Mouse (Mus musculus) embryonic facial prominence, embryonic 13.5 days (tissue): Measurements from ENCODE around the gene Ly6g5c. TPM values are rescaled to one million over a fixed set of nuclear protein-coding genes. Genes with fewer than 3 reads are reported as not detected.

Source experiments
- ATAC-seq: fragments of 200-750 bp; cut with Nextera tagmentation; 2 replicates; pipeline ENCODE4 v1.8.0; 2017; ENCODE audit warnings: low read depth; ENCODE audit not compliant: insufficient number of reproducible peaks, insufficient read depth, low FRiP score, low TSS enrichment
- H3K27ac ChIP-seq: fragments of 300-500 bp; sonication (generic); 2 replicates; pipeline ENCODE4 v1.5.1; 2015; ENCODE audit warnings: moderate library complexity, mild to moderate bottlenecking, inconsistent platforms
- H3K27me3 ChIP-seq: fragments of 300-500 bp; sonication (generic); 2 replicates; pipeline ENCODE4 v1.6.1; 2015; ENCODE audit warnings: mild to moderate bottlenecking, inconsistent platforms
- H3K36me3 ChIP-seq: fragments of 300-500 bp; sonication (generic); 2 replicates; pipeline ENCODE4 v1.6.1; 2015; ENCODE audit warnings: mild to moderate bottlenecking, inconsistent platforms
- H3K4me1 ChIP-seq: fragments of 300-500 bp; sonication (generic); 2 replicates; pipeline ENCODE4 v1.6.1; 2015; ENCODE audit warnings: inconsistent platforms
- H3K4me2 ChIP-seq: fragments of 300-500 bp; sonication (generic); 2 replicates; pipeline ENCODE4 v1.6.1; 2015; ENCODE audit warnings: moderate library complexity, mild to moderate bottlenecking, inconsistent platforms
- H3K4me3 ChIP-seq: fragments of 300-500 bp; sonication (generic); 2 replicates; pipeline ENCODE4 v1.5.1; 2015; ENCODE audit warnings: mild to moderate bottlenecking, inconsistent platforms
- H3K9ac ChIP-seq: fragments of 300-500 bp; sonication (generic); 2 replicates; pipeline ENCODE4 v1.6.1; 2015; ENCODE audit warnings: mild to moderate bottlenecking, inconsistent platforms
- H3K9me3 ChIP-seq: fragments of 300-500 bp; sonication (generic); 2 replicates; pipeline ENCODE4 v1.6.1; 2016; ENCODE audit warnings: inconsistent platforms
- WGBS: fragments of 180-500 bp; shearing (Covaris S2); methylation state at CpG from one replicate; pipeline ENCODE4 v1.1.7; 2015; ENCODE audit warnings: mixed read lengths; 5-methylcytosine and 5-hydroxymethylcytosine counted together
- polyA plus RNA-seq: library from polyadenylated mRNA; unstranded; fragments of >200 nt; fragmentation: Nextera tagmentation; extraction: Ambion mirVana; gene quantifications from 2 replicates; pipeline ENCODE4 v1.2.1, GENCODE M21; 2015

The Ly6g5c gene
- polyA plus RNA-seq, 1 experiment from 2014 or later = not detected

DNA sequence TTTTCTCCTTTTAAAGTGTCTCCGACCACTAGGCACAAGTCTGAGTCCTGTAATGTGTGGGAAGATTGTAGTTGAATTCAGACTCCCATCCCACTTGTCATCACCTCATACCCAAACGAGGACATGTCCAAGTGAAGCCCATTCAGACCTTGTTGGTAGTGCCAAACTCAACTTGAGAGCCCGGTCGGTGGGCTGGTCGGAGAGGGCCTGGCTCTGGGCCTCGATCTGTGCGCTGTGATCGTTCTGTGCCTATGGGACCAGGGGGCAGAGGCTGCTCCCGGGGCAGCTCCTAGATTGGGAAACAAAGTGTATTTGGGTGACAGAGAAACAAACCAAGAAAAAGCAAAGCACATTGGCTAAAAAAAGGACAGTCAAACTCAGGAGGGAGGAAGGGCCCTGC, 45.0 kb downstream of the Ly6g5c start:
- Histone ChIP-seq H3K4me1 (peaks cover 23% of the 10 kb centered on the region), H3K9ac (no peak overlapping the region), H3K4me3 (no peak overlapping the region), H3K4me2 (no peak overlapping the region), H3K27me3 (no peaks in the 10 kb centered on the region), H3K9me3 (no peaks in the 10 kb centered on the region), H3K27ac (no peak overlapping the region), H3K36me3 (peaks cover 98% of the 10 kb centered on the region)
- ATAC-seq = no peak
- WGBS = 93% methylated on average over 9 of the region's 9 CpGs

DNA sequence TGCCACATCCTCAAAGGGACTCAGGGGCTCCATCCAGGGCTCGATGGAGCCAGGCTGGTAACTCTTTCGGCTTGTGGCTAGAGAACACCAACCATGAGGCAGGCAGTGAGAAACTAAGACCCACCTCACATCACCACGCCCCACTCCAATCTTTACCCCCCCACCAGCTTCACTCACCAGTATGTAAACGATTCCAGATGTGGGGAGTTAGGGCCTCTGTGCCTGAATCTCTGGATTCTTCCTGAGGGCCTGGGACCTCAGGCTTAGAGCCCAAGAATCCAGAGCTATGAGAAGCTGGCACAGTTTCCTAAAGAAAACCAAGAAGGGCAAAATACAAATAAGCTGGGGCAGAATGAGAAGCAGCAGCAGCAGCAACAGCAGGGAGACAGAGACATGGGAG, 45.9 kb downstream of the Ly6g5c start:
- WGBS = 35% methylated on average over 4 of the region's 4 CpGs
- H3K27ac ChIP-seq = peak overlapping the region; percentile 77
- H3K4me1 ChIP-seq = peaks cover 23% of the 10 kb centered on the region
- no peaks in the 10 kb centered on the region for H3K9me3 ChIP-seq
- no peak overlapping the region for H3K4me3 ChIP-seq
- peaks cover 98% of the 10 kb centered on the region for H3K36me3 ChIP-seq
- 0 out of 2 replicates have a peak overlapping the region, but pooled peaks have one; percentile 63 for H3K9ac ChIP-seq
- no peaks in the 10 kb centered on the region for H3K27me3 ChIP-seq
- ATAC-seq = no peak
- H3K4me2 ChIP-seq = no peak overlapping the region

DNA sequence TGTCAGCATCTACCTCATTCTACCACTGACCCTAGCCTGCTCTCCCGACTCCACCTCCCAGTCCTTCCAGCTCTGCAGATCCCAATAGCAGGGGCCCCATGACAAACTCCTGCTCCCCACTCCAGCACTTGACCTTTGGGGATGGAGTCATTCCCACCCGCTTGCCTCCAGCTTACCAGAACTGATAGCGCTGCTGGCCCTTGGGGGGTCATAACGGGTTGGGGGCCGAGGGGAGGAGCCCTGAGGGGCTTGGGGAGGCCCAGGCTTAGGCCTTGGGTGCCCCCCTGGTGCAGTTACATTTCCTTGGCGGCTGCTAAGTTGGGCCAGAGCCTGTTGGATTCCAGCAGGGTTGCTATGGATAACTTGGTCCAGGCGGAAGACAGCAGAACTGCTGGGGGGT, 46.5 kb downstream of the Ly6g5c start:
- Histone ChIP-seq H3K27me3 (no peaks in the 10 kb centered on the region), H3K9me3 (no peaks in the 10 kb centered on the region), H3K9ac (peak overlapping the region; percentile 63), H3K4me3 (no peak overlapping the region), H3K27ac (peak overlapping the region; percentile 77), H3K4me1 (peaks cover 23% of the 10 kb centered on the region), H3K36me3 (peaks cover 98% of the 10 kb centered on the region), H3K4me2 (peak overlapping the region; percentile 5; the same call in 1 of the 2 replicates)
- 73% methylated on average over 7 of the region's 7 CpGs for WGBS
- ATAC-seq = no peak

DNA sequence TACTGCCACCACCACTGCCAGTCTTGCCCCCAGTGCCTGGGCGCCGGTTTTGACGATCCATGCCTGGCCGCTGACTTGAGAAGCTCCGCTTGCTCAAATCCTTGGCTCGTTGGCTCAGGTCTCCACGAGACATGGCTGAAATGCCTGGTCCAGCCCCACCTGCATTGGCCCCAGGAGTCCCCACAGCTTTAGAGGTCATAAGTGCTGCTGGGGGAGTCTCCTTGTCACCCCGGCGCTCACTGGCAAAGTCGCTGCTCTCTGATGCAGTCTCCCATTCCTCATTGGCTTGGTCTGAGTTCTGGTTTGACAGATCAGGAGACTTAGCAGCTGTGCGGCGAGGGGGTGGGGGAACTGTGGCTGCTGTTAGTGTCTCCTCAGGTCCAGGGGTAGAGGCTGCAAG, 47.4 kb downstream of the Ly6g5c start:
- Histone ChIP-seq H3K4me2 (no peak overlapping the region), H3K36me3 (peaks cover 98% of the 10 kb centered on the region), H3K4me1 (peaks cover 23% of the 10 kb centered on the region), H3K27me3 (no peaks in the 10 kb centered on the region), H3K4me3 (no peak overlapping the region), H3K9ac (no peak overlapping the region), H3K9me3 (no peaks in the 10 kb centered on the region), H3K27ac (peak overlapping the region; percentile 77; the same call in 1 of the 2 replicates)
- WGBS = 90% methylated on average over 12 of the region's 12 CpGs
- no peak for ATAC-seq

DNA sequence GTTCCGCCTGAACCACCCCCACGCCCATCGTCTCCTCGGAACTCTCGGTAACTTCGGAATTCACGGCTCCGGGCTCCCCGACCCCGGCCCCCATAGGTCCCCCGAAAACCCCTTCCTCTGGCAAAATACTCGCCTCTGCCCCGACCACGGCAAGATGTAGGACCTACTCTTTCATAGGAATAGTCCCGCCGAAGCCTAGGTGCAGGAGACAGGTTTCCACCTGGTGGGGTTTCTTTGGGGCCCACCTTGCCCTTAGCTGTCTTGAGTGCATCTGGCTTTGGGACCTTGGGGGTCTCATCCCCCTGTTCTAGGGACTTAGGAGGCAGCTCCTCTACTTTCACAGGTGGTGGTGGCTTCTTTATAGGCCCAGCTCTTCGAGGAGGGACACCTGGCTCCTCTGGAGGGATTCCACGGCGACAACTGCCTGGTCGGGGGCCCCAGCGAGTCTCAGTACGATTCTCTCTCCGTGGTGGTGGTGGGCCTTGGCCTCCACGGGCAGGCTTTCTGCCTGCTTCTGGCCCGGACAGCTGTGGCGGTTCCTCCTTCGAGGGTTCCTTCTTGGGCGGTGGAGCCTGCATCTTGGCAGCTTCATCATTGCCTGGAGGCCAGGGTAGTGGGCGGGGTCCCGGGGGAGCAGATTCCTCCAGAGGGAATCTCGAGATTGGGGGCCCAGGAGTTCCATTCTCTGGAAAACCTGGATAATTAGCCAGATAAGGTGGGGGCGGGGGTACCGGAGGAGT, 48.6 kb downstream of the Ly6g5c start:
- no peak overlapping the region for H3K27ac ChIP-seq
- peaks cover 24% of the 10 kb centered on the region for H3K4me1 ChIP-seq
- no peaks in the 10 kb centered on the region for H3K27me3 ChIP-seq
- H3K4me2 ChIP-seq = no peak overlapping the region
- 0 out of 2 replicates have a peak overlapping the region, but pooled peaks have one; percentile 36 for H3K9ac ChIP-seq
- 89% methylated on average over 33 of the region's 33 CpGs for WGBS
- H3K9me3 ChIP-seq = no peaks in the 10 kb centered on the region
- H3K36me3 ChIP-seq = peaks cover 100% of the 10 kb centered on the region
- ATAC-seq = no peak
- no peak overlapping the region for H3K4me3 ChIP-seq

DNA sequence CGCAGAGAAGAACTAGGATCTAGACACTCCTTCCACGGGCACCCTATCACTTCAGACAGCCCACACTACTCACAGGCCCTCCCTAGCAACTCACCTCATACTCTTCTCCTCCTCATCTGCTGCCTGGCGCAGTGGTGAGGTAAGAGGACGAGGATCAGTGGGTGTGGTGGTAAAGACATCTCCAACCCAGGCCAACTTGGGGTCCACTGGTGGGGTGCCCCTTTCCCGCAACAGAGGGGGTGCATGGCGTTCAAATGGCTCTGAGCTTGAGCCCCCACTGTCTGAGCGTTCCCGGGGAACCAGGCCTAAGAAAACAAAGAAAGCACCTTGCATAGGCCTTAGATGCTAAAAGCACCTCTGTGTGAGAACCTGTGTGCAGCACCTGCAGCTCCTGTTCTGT, 49.2 kb downstream of the Ly6g5c start:
- Histone ChIP-seq H3K36me3 (peaks cover 100% of the 10 kb centered on the region), H3K27me3 (no peaks in the 10 kb centered on the region), H3K9ac (no peak overlapping the region), H3K4me3 (no peak overlapping the region), H3K9me3 (no peaks in the 10 kb centered on the region), H3K4me2 (no peak overlapping the region), H3K27ac (no peak overlapping the region), H3K4me1 (peaks cover 31% of the 10 kb centered on the region)
- WGBS = 92% methylated on average over 8 of the region's 8 CpGs
- ATAC-seq = no peak

DNA sequence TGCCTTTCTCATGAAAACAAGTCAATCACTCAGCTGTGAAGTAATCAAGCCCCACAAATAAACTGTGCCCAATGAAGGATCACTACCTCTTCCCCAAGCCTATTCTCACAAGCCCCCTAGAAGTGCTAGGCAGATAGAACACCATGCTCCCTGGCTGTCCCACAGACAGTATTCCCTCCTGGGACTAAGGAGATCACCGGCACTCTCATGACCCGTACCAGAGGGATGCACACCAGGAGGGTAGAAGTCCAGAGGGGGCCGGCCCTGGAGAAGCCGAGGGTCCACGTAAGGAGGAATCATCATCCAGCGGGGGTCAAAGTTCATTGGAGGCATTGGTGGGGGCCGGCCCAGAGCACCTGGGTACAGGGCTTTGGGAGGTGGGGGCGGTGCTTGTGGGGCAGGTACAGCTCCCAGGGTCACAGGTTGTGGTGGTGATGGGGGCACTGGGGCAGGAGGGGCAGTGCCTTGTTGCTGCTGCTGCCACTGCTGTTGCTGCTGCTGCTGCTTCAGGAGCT, 49.6 kb downstream of the Ly6g5c start:
- H3K4me1 ChIP-seq = peaks cover 35% of the 10 kb centered on the region
- no peaks in the 10 kb centered on the region for H3K27me3 ChIP-seq
- no peak overlapping the region for H3K9ac ChIP-seq
- no peak overlapping the region for H3K27ac ChIP-seq
- peaks cover 100% of the 10 kb centered on the region for H3K36me3 ChIP-seq
- no peak for ATAC-seq
- 90% methylated on average over 8 of the region's 8 CpGs for WGBS
- no peak overlapping the region for H3K4me3 ChIP-seq
- H3K4me2 ChIP-seq = no peak overlapping the region
- no peaks in the 10 kb centered on the region for H3K9me3 ChIP-seq

DNA sequence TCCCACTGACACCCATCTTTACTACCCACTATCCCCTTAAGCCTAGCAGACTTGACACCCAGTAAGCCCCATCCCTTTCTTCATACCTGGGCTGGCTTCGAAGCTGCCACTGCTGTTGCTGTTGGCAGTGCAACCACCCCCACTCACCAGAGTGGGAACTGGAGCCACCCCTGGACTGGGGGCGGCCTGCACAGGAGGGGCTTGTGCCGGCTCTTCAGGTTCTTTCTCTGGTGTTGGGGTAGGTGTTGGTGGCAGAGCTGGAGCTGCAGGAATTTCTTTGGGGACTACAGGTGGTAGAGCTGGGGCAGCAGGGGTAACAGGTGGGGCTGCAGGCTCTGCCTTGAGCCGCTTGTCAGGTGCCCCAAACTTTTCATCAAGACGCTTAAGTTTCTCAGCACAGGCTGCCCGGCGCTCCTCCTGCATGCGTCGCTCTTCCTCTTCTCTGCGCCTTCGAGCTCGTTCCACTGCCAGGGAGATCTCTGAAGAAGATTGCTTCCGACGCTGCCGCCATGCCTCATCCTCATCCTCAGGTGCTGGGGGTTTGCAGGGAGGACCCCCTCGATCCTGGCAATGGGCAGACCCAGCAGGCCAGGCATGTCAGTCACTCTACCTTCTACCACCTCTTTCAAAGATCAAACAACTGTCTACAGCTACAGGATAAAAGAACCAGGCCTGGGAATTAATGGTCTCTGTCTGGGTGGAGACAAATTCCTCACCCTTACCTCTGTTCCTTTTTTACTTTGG, 50.9 kb downstream of the Ly6g5c start:
- H3K9ac ChIP-seq = no peak overlapping the region
- H3K27me3 ChIP-seq = no peaks in the 10 kb centered on the region
- peaks cover 90% of the 10 kb centered on the region for H3K36me3 ChIP-seq
- 91% methylated on average over 16 of the region's 16 CpGs for WGBS
- no peak overlapping the region for H3K4me2 ChIP-seq
- no peak for ATAC-seq
- no peak overlapping the region for H3K4me3 ChIP-seq
- no peak overlapping the region for H3K27ac ChIP-seq
- no peaks in the 10 kb centered on the region for H3K9me3 ChIP-seq
- peaks cover 36% of the 10 kb centered on the region for H3K4me1 ChIP-seq

DNA sequence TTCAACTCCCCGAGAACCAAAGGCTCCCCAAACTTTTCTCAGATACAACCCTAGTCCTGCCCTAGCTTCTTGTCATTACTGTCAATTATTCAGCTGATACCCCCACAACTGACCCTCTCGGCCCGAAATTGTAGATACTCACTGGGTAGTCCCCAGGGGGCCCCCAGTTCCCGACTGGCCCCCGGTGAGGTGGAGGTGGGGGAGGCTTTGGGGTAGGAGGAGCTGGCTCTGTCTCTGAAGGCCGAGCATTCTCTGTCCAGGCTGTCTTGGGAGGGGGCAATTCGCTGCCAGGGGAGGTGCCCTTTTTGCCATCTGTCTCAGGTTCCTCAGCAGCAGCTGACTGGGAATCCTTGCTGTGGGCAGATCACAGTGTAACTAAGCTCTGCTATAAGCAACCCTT, 51.6 kb downstream of the Ly6g5c start:
- no peak for ATAC-seq
- WGBS = 85% methylated on average over 7 of the region's 7 CpGs
- Histone ChIP-seq H3K27me3 (no peaks in the 10 kb centered on the region), H3K4me3 (no peak overlapping the region), H3K9me3 (no peaks in the 10 kb centered on the region), H3K27ac (no peak overlapping the region), H3K4me1 (peaks cover 30% of the 10 kb centered on the region), H3K9ac (no peak overlapping the region), H3K36me3 (peaks cover 84% of the 10 kb centered on the region), H3K4me2 (no peak overlapping the region)

DNA sequence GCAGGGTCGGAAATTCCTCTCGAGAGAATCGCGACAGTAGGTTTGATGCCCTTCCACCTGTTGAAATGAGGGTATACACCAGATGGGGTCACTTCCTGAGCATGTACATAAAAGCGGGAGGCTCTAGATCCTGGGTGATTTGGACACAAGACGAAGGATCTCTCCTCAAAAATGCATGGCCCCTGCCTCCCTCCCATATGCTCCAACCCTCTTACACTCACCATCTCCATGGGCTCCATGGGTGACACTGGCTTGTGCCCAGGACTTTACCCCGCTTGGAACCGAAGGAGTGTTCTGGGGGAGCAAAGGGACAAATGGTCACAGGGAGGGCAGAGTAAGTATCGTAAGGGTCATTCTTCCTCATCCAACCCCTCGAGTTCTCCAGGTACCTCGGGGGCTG, 53.3 kb downstream of the Ly6g5c start:
- WGBS = 86% methylated on average over 11 of the region's 11 CpGs
- Histone ChIP-seq H3K27ac (no peak overlapping the region), H3K9ac (peak overlapping the region; percentile 100; the same call in 1 of the 2 replicates), H3K4me1 (peaks cover 24% of the 10 kb centered on the region), H3K36me3 (peaks cover 66% of the 10 kb centered on the region), H3K4me2 (no peak overlapping the region), H3K27me3 (no peaks in the 10 kb centered on the region), H3K9me3 (no peaks in the 10 kb centered on the region), H3K4me3 (no peak overlapping the region)
- no peak for ATAC-seq
